Mouse (Mus musculus): ENCODE data around the gene Castor1. TPM values are rescaled to one million over a fixed set of nuclear protein-coding genes. Genes with fewer than 3 reads are reported as not detected.

The Castor1 gene
- total and polyA plus RNA-seq, 2 experiments from 2014 or later: 8.4 to 32.6 TPM

- H3K36me3 ChIP-seq (replicated peaks; ENCODE audit: control insufficient read depth, insufficient read depth, low read length): no peaks in the 10 kb centered on the region
- H3K4me1 ChIP-seq (ENCODE audit: control insufficient read depth, insufficient read depth): peaks cover 26% of the 10 kb centered on the region; the same call in 1 of the 2 replicates
- H3K27ac ChIP-seq (ENCODE audit: low read depth): no peak overlapping the region
- no peak overlapping the region for H3K4me2 ChIP-seq (ENCODE audit: low read depth, low read length)
- TF ChIP-seq EP300 (IDR thresholded peaks at IDR 0.05; ENCODE audit: low read depth) (no peak), CTCF (IDR thresholded peaks at IDR 0.05; ENCODE audit: low read depth) (peak; percentile 75)
- DNase-seq (ENCODE audit: low spot score) (no peak), ATAC-seq (ENCODE audit: insufficient read depth, low read depth) (no peak)
- H3K9ac ChIP-seq (replicated peaks; ENCODE audit: low read depth, low read length): no peak overlapping the region
- WGBS: 53% methylated on average over 28 of the region's 28 CpGs
- no peaks in the 10 kb centered on the region for H3K27me3 ChIP-seq (ENCODE audit: control insufficient read depth, insufficient read depth, low read length)
- no peak overlapping the region for H3K4me3 ChIP-seq (ENCODE audit: low read depth, low read length)
- H3K9me3 ChIP-seq (replicated peaks; ENCODE audit: control insufficient read depth, low read length): no peaks in the 10 kb centered on the region
Observed at GRCm38 (mm10) chr11:4220443-4221400, 2.7 kb downstream of the Castor1 start.

DNA sequence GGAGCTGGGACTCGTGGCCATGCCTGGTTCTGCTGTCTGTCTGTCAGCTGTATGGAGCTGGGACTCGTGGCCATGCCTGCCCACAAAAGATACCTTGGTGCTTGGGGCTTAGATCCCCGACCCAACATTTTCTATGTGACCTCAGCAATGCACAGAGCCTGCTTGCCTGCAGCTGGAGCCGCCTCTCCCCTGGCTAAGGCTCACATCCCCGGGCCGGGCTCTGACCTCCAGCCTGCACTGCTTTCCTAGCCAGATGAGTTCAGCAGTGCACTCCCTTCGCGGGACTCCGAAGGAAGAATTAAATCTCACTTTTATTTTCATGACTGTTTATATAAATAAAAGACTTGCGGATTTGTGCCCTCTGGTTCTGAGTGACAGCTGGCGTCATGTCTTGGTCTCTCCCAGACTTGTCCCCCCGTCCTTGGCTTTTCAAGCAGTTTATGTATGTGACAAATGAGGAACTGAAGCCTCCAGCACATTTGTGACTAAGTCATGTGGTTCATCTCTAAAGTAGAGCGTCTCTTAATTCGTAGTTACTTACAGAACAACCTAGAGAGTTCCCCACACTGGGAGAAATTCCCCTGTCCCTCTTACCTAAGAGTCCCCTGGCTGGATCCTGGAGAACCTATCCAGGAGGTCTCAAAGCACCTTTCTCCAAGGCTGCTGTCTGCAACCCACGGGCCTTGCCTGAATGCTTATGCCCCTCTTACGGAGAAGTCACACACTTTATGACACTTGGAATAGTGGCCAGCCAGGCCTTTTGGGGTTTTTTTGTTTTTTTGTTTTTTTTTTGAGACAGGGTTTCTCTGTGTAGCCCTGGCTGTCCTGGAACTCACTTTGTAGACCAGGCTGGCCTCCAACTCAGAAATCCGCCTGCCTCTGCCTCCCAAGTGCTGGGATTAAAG is 4.3 kb downstream of the Castor1 start:
- Histone ChIP-seq H3K9me3 (replicated peaks; ENCODE audit: control insufficient read depth, low read length) (no peaks in the 10 kb centered on the region), H3K27ac (ENCODE audit: low read depth) (no peak overlapping the region), H3K9ac (replicated peaks; ENCODE audit: low read depth, low read length) (no peak overlapping the region), H3K4me2 (ENCODE audit: low read depth, low read length) (no peak overlapping the region), H3K4me1 (ENCODE audit: control insufficient read depth, insufficient read depth) (peaks cover 12% of the 10 kb centered on the region; the same call in 1 of the 2 replicates), H3K4me3 (ENCODE audit: low read depth, low read length) (no peak overlapping the region), H3K27me3 (ENCODE audit: control insufficient read depth, insufficient read depth, low read length) (no peaks in the 10 kb centered on the region), H3K36me3 (replicated peaks; ENCODE audit: control insufficient read depth, insufficient read depth, low read length) (no peaks in the 10 kb centered on the region)
- no peak for TF ChIP-seq CTCF (IDR thresholded peaks at IDR 0.05; ENCODE audit: low read depth)
- no peak for TF ChIP-seq EP300 (IDR thresholded peaks at IDR 0.05; ENCODE audit: low read depth)
- no peak for ATAC-seq (ENCODE audit: insufficient read depth, low read depth)
- DNase-seq (ENCODE audit: low spot score): no peak
- WGBS: 70% methylated on average over 17 of the region's 17 CpGs

DNA sequence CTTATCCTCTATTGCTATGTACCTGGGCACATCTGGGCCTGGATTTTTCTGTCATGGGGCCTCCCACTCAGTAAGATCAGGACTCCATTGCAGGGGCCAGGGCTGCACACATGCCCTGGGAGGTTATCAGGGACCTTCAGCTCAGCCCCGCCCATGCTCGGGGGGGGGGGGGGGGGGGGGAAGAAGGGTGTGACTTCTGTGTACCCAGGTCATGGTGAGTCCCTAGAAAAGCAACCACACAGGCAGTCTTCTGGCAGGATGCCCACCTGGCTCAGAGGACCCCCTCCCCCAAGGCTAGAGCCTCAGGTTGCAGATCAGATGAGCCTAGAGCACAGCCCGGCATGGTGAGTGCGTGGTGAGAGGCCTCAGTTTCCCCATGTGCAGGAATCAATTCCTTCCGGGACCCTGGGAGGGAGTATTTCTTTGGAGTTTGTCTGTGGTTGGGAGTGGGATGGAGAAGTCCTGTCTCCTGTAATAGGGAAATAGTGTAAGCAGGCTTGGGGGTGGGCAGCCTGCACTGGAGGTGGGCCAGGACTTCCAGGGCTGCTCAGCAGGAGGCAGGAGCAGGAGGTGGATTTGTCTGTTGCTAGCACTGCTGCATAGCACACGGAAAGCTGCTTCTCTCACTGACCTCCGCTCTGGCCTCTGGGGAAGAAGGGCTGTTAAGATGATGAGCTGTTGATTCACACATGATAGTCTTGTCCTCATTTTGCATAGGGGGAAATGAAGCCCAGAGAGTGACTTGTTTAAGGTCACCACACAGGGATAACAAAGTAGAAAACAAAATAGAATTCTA is 5.6 kb downstream of the Castor1 start:
- no peak for TF ChIP-seq CTCF (IDR thresholded peaks at IDR 0.05; ENCODE audit: low read depth)
- no peak for TF ChIP-seq EP300 (IDR thresholded peaks at IDR 0.05; ENCODE audit: low read depth)
- no peak overlapping the region for H3K27ac ChIP-seq (ENCODE audit: low read depth)
- H3K4me2 ChIP-seq (ENCODE audit: low read depth, low read length): no peak overlapping the region
- ATAC-seq (ENCODE audit: insufficient read depth, low read depth) (no peak), DNase-seq (ENCODE audit: low spot score) (no peak)
- WGBS: 29% methylated on average over 7 of the region's 7 CpGs
- no peak overlapping the region for H3K4me3 ChIP-seq (ENCODE audit: low read depth, low read length)
- no peaks in the 10 kb centered on the region for H3K36me3 ChIP-seq (replicated peaks; ENCODE audit: control insufficient read depth, insufficient read depth, low read length)
- no peaks in the 10 kb centered on the region for H3K9me3 ChIP-seq (replicated peaks; ENCODE audit: control insufficient read depth, low read length)
- no peak overlapping the region for H3K9ac ChIP-seq (replicated peaks; ENCODE audit: low read depth, low read length)
- no peaks in the 10 kb centered on the region for H3K27me3 ChIP-seq (ENCODE audit: control insufficient read depth, insufficient read depth, low read length)
- peaks cover 6% of the 10 kb centered on the region; the same call in 1 of the 2 replicates for H3K4me1 ChIP-seq (ENCODE audit: control insufficient read depth, insufficient read depth)

- ATAC-seq (ENCODE audit: insufficient read depth, low read depth) (no peak), DNase-seq (ENCODE audit: low spot score) (no peak)
- no peaks in the 10 kb centered on the region for H3K9me3 ChIP-seq (replicated peaks; ENCODE audit: control insufficient read depth, low read length)
- H3K27ac ChIP-seq (ENCODE audit: low read depth): no peak overlapping the region
- H3K4me1 ChIP-seq (ENCODE audit: control insufficient read depth, insufficient read depth): peaks cover 2% of the 10 kb centered on the region; the same call in 1 of the 2 replicates
- 42% methylated on average over 2 of the region's 2 CpGs for WGBS
- no peaks in the 10 kb centered on the region for H3K27me3 ChIP-seq (ENCODE audit: control insufficient read depth, insufficient read depth, low read length)
- no peak overlapping the region for H3K4me3 ChIP-seq (ENCODE audit: low read depth, low read length)
- TF ChIP-seq CTCF (IDR thresholded peaks at IDR 0.05; ENCODE audit: low read depth) (no peak), EP300 (IDR thresholded peaks at IDR 0.05; ENCODE audit: low read depth) (no peak)
- H3K36me3 ChIP-seq (replicated peaks; ENCODE audit: control insufficient read depth, insufficient read depth, low read length): no peaks in the 10 kb centered on the region
- H3K9ac ChIP-seq (replicated peaks; ENCODE audit: low read depth, low read length): no peak overlapping the region
- H3K4me2 ChIP-seq (ENCODE audit: low read depth, low read length): no peak overlapping the region
Observed at GRCm38 (mm10) chr11:4224223-4224622, 6.2 kb downstream of the Castor1 start.
